Mouse (Mus musculus) thymus, adult 2 months (tissue): ENCODE data around the gene Zfp503. TPM values are rescaled to one million over a fixed set of nuclear protein-coding genes. Genes with fewer than 3 reads are reported as not detected.
A peak's percentile ranks its signal among the peaks of the same experiment; 100 is the strongest.

Experiments
- DNase-seq: peaks from one replicate; pipeline ENCODE4 v3.0.0; 2021
- H3K27ac ChIP-seq: fragments of 200-500 bp; 2 replicates; pipeline ENCODE4 v1.5.1; 2012; ENCODE audit warnings: low read length, control low read depth; ENCODE audit not compliant: control insufficient read depth, insufficient read depth
- H3K27me3 ChIP-seq: fragments of 200-500 bp; 2 replicates; pipeline ENCODE4 v1.6.1; 2012; ENCODE audit warnings: mild to moderate bottlenecking, low read length, moderate library complexity, mixed read lengths; ENCODE audit not compliant: control insufficient read depth, insufficient read depth
- H3K36me3 ChIP-seq: fragments of 200-500 bp; 2 replicates; pipeline ENCODE4 v1.6.1; 2012; ENCODE audit warnings: mild to moderate bottlenecking, low read length, moderate library complexity; ENCODE audit not compliant: control insufficient read depth, insufficient read depth
- H3K4me1 ChIP-seq: fragments of 200-500 bp; replicated peaks from 2 replicates; pipeline ENCODE4 v1.6.1; 2012; ENCODE audit warnings: low read length; ENCODE audit not compliant: control insufficient read depth, insufficient read depth
- H3K4me3 ChIP-seq: fragments of 200-500 bp; 2 replicates; pipeline ENCODE4 v1.5.1; 2012; ENCODE audit warnings: mild to moderate bottlenecking, low read length, control low read depth, moderate library complexity; ENCODE audit not compliant: control insufficient read depth, insufficient read depth
- CTCF ChIP-seq: fragments of 200-500 bp; IDR thresholded peaks from 2 replicates; pipeline ENCODE4 v1.5.1; 2012; ENCODE audit warnings: mild to moderate bottlenecking, control low read depth, low read length, moderate library complexity, borderline replicate concordance; ENCODE audit not compliant: control insufficient read depth, poor library complexity, insufficient read depth; ENCODE audit errors: extremely low read depth
- POLR2A ChIP-seq: fragments of 200-500 bp; IDR thresholded peaks from 2 replicates; pipeline ENCODE4 v1.6.1; 2012; ENCODE audit warnings: mild to moderate bottlenecking, low read length, control low read depth, moderate library complexity; ENCODE audit not compliant: control insufficient read depth, poor library complexity, insufficient read depth; ENCODE audit errors: extremely low read depth
- whole genome bisulfite sequencing: fragments of 180-500 bp; shearing (Covaris S2); methylation state at CpG from one replicate; pipeline ENCODE4 v1.1.7; 2018; 5-methylcytosine and 5-hydroxymethylcytosine counted together
- polyA plus RNA-seq: library from polyadenylated mRNA; depleted of rRNA; stranded (reverse); fragments of >200 nt; gene quantifications from 2 replicates; pipeline ENCODE4 v1.2.3, GENCODE M21; 2012

Zfp503 gene
- polyA plus RNA-seq, 1 experiment: 8.4 TPM

GRCm38 (mm10) chr14:21993251-21994060 is 4.1 kb upstream of the Zfp503 start:
- TF ChIP-seq POLR2A (no peak), CTCF (no peak)
- Histone ChIP-seq H3K4me1 (peaks cover 16% of the 10 kb centered on the region), H3K36me3 (no peaks in the 10 kb centered on the region), H3K4me3 (0 out of 2 replicates have a peak overlapping the region, but pooled peaks have one; percentile 8), H3K27ac (no peak overlapping the region), H3K27me3 (peaks cover 13% of the 10 kb centered on the region; the same call in 1 of the 2 replicates)
- WGBS: 26% methylated on average over 14 of the region's 14 CpGs
- no peak for DNase-seq

GRCm38 (mm10) chr14:21992321-21992885 is 3.0 kb upstream of the Zfp503 start:
- no peak for DNase-seq
- Histone ChIP-seq H3K4me3 (no peak overlapping the region), H3K4me1 (peaks cover 17% of the 10 kb centered on the region), H3K36me3 (no peaks in the 10 kb centered on the region), H3K27me3 (peaks cover 18% of the 10 kb centered on the region; the same call in 1 of the 2 replicates), H3K27ac (no peak overlapping the region)
- 96% methylated on average over 4 of the region's 4 CpGs for WGBS
- no peak for TF ChIP-seq CTCF
- TF ChIP-seq POLR2A: no peak

GRCm38 (mm10) chr14:21991856-21992255 is 2.5 kb upstream of the Zfp503 start:
- Histone ChIP-seq H3K27me3 (peaks cover 23% of the 10 kb centered on the region; the same call in 1 of the 2 replicates), H3K27ac (no peak overlapping the region), H3K4me3 (no peak overlapping the region), H3K4me1 (peaks cover 21% of the 10 kb centered on the region), H3K36me3 (no peaks in the 10 kb centered on the region)
- 95% methylated on average over 5 of the region's 5 CpGs for WGBS
- TF ChIP-seq CTCF: no peak
- TF ChIP-seq POLR2A: no peak
- DNase-seq: no peak

GRCm38 (mm10) chr14:21991251-21991780 is 1.9 kb upstream of the Zfp503 start:
- WGBS: 84% methylated on average over 26 of the region's 26 CpGs
- peaks cover 22% of the 10 kb centered on the region for H3K4me1 ChIP-seq
- DNase-seq: no peak
- no peak overlapping the region for H3K27ac ChIP-seq
- no peak overlapping the region for H3K4me3 ChIP-seq
- H3K27me3 ChIP-seq: peaks cover 23% of the 10 kb centered on the region; the same call in 1 of the 2 replicates
- no peaks in the 10 kb centered on the region for H3K36me3 ChIP-seq
- TF ChIP-seq POLR2A (no peak), CTCF (no peak)

GRCm38 (mm10) chr14:21990321-21991021 is 1.1 kb upstream of the Zfp503 start:
- WGBS: 64% methylated on average over 31 of the region's 31 CpGs
- Histone ChIP-seq H3K27me3 (peaks cover 31% of the 10 kb centered on the region), H3K4me3 (peak overlapping the region; percentile 1), H3K27ac (no peak overlapping the region), H3K36me3 (no peaks in the 10 kb centered on the region), H3K4me1 (peaks cover 24% of the 10 kb centered on the region)
- no peak for DNase-seq
- TF ChIP-seq POLR2A (no peak), CTCF (no peak)

GRCm38 (mm10) chr14:21988577-21989290 is 667 bp downstream of the Zfp503 start:
- Histone ChIP-seq H3K27me3 (peaks cover 37% of the 10 kb centered on the region), H3K36me3 (no peaks in the 10 kb centered on the region), H3K27ac (no peak overlapping the region), H3K4me3 (no peak overlapping the region), H3K4me1 (peaks cover 16% of the 10 kb centered on the region)
- TF ChIP-seq CTCF (no peak), POLR2A (no peak)
- WGBS: 3% methylated on average over 26 of the region's 26 CpGs
- DNase-seq: no peak
